ENCODE assay signal across 8 mouse cellular contexts in the genomic region with DNA sequence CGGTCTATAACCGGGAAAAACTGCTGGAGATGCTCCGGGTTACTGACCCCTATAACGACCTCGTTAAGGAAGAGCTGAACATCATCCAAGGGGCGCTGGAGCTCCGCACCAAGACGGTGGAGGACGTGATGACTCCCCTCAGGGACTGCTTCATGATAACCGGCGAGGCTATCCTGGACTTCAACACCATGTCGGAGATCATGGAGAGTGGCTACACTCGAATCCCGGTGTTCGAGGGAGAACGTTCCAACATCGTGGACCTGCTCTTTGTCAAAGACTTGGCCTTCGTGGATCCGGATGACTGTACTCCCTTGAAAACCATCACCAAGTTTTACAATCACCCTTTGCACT. TPM values are rescaled to one million over a fixed set of nuclear protein-coding genes. Genes with fewer than 3 reads are reported as not detected.
DNase-seq lines count a peak whose midpoint lies in the region; ATAC-seq lines count a peak whose summit lies in the region.

No protein-coding gene starts in this region.

- peaks cover 32% of the 10 kb centered on the region for H3K4me1 ChIP-seq in heart, embryonic 15.5 days (replicated peaks)
- peaks cover 61% of the 10 kb centered on the region for H3K4me1 ChIP-seq in liver, embryonic 15.5 days (replicated peaks)

- 1% methylated on average over 19 of the region's 19 CpGs for WGBS in heart, embryonic 15.5 days
- WGBS in liver, embryonic 15.5 days (ENCODE audit: insufficient replicate concordance): 2% methylated on average over 19 of the region's 19 CpGs

- H3K4me2 ChIP-seq in heart, embryonic 15.5 days: peak overlapping the region; percentile 96
- peak overlapping the region; percentile 99 for H3K4me2 ChIP-seq in liver, embryonic 15.5 days

- H3K9me3 ChIP-seq in heart, embryonic 15.5 days (replicated peaks): no peaks in the 10 kb centered on the region
- no peaks in the 10 kb centered on the region for H3K9me3 ChIP-seq in liver, embryonic 15.5 days (replicated peaks)

- H3K27ac ChIP-seq in heart, embryonic 15.5 days: no peak overlapping the region
- H3K27ac ChIP-seq in liver, embryonic 15.5 days (replicated peaks): no peak overlapping the region

- peak overlapping the region; percentile 76 for H3K4me3 ChIP-seq in heart, embryonic 15.5 days
- H3K4me3 ChIP-seq in liver, embryonic 15.5 days (replicated peaks): peak overlapping the region; percentile 93

- DNase-seq in cerebellum, postnatal 14 days: peak; percentile 34 to 55
- DNase-seq in cerebellum, adult 11-12 months: no peak
- peak; percentile 8 for DNase-seq in right cerebral cortex, adult 18-20 months
- no peak for DNase-seq in right cerebral cortex, postnatal 14 days
- DNase-seq in thymus, postnatal 4 days: peak; percentile 30
- no peak for DNase-seq in ovary, postnatal 14 days (ENCODE audit: low spot score)

- ATAC-seq in heart, embryonic 15.5 days (replicated peaks; ENCODE audit: insufficient number of reproducible peaks, insufficient read depth, low FRiP score, low read depth): no peak
- ATAC-seq in liver, embryonic 15.5 days (ENCODE audit: insufficient read depth): no peak

- H3K27me3 ChIP-seq in heart, embryonic 15.5 days: peaks cover 7% of the 10 kb centered on the region; the same call in 1 of the 2 replicates
- H3K27me3 ChIP-seq in liver, embryonic 15.5 days: peaks cover 41% of the 10 kb centered on the region

- H3K9ac ChIP-seq in heart, embryonic 15.5 days: 0 out of 2 replicates have a peak overlapping the region, but pooled peaks have one; percentile 82
- H3K9ac ChIP-seq in liver, embryonic 15.5 days: peak overlapping the region; percentile 78

- H3K36me3 ChIP-seq in heart, embryonic 15.5 days: no peaks in the 10 kb centered on the region
- H3K36me3 ChIP-seq in liver, embryonic 15.5 days (replicated peaks): no peaks in the 10 kb centered on the region

RNA-seq across cellular contexts. Expression of a gene that starts 1.6 kb away (rescaled TPM):
- 2.4 and 3.0 TPM in 2 replicates for polyA plus RNA-seq in heart, embryonic 15.5 days (2015; fragmentation: Nextera tagmentation; extraction: Ambion mirVana)
- 1.7 and 2.0 TPM in 2 replicates for polyA plus RNA-seq in liver, embryonic 15.5 days (2015; fragmentation: Nextera tagmentation; extraction: Ambion mirVana)

RNA-seq across cellular contexts. Expression of a gene that starts 55.7 kb away (rescaled TPM):
- 43.3 and 48.3 TPM in 2 replicates for polyA plus RNA-seq in heart, embryonic 15.5 days (2015; fragmentation: Nextera tagmentation; extraction: Ambion mirVana)
- polyA plus RNA-seq in liver, embryonic 15.5 days (2015; fragmentation: Nextera tagmentation; extraction: Ambion mirVana): 17.1 and 19.0 TPM in 2 replicates

Comparison
In these comparisons a context has a peak if more than half of its experiments do, and no peak if none do; other contexts are left out.
1. DNase-seq: peak in cerebellum, postnatal 14 days (2 of 2), right cerebral cortex, adult 18-20 months (single experiment) and thymus, postnatal 4 days (single experiment); none in cerebellum, adult 11-12 months (single experiment), right cerebral cortex, postnatal 14 days (single experiment) and ovary, postnatal 14 days (single experiment).